Comparison of ENCODE assay signal across 15 mouse cellular contexts in genomic region chr8:119817446-119817845, GRCm38 (mm10). TPM values are rescaled to one million over a fixed set of nuclear protein-coding genes. Genes with fewer than 3 reads are reported as not detected.
DNase-seq lines count a peak whose midpoint lies in the region; ATAC-seq and TF ChIP-seq lines count a peak whose summit lies in the region.
"Had no signal": no experiment of that assay in that cellular context is flagged by ENCODE, and none has a peak within 500 bp of the region (broad histone marks: within the 10 kb centered on the region; RNA-seq: fewer than 3 reads in every experiment).

No protein-coding gene starts in this region.

- no peaks in the 10 kb centered on the region for H3K9me3 ChIP-seq in hindbrain, embryonic 10.5 days
- no peaks in the 10 kb centered on the region for H3K9me3 ChIP-seq in hindbrain, postnatal 0 days (ENCODE audit: low read length)
- no peaks in the 10 kb centered on the region for H3K9me3 ChIP-seq in intestine, postnatal 0 days (ENCODE audit: control insufficient read depth)
- H3K9me3 ChIP-seq: limb, embryonic 15.5 days; lung, embryonic 15.5 days had no signal

- peak overlapping the region; percentile 46 for H3K27ac ChIP-seq in hindbrain, embryonic 10.5 days
- no peak overlapping the region; the same call in 1 of the 2 replicates for H3K27ac ChIP-seq in hindbrain, postnatal 0 days
- peak overlapping the region; percentile 17; the same call in 1 of the 2 replicates for H3K27ac ChIP-seq in spleen, adult 2 months (ENCODE audit: insufficient read depth, low read length)
- no peak overlapping the region for H3K27ac ChIP-seq in intestine, postnatal 0 days (ENCODE audit: low read depth, low read length)
- H3K27ac ChIP-seq: heart, adult 2 months; limb, embryonic 15.5 days; lung, embryonic 15.5 days had no signal

- WGBS in hindbrain, embryonic 10.5 days = 26% methylated on average over 12 of the region's 12 CpGs
- 36% methylated on average over 12 of the region's 12 CpGs for WGBS in hindbrain, postnatal 0 days
- WGBS in spleen, adult 2 months = 56% methylated on average over 12 of the region's 12 CpGs
- 35% methylated on average over 12 of the region's 12 CpGs for WGBS in intestine, postnatal 0 days

- peaks cover 77% of the 10 kb centered on the region for H3K4me1 ChIP-seq in hindbrain, embryonic 10.5 days (replicated peaks)
- H3K4me1 ChIP-seq in hindbrain, postnatal 0 days (ENCODE audit: insufficient read depth, low read length) = peaks cover 6% of the 10 kb centered on the region; the same call in 1 of the 2 replicates
- H3K4me1 ChIP-seq in spleen, adult 2 months (ENCODE audit: control insufficient read depth, insufficient read depth, insufficient read length) = peaks cover 23% of the 10 kb centered on the region
- H3K4me1 ChIP-seq in intestine, postnatal 0 days (replicated peaks; ENCODE audit: control insufficient read depth, insufficient read depth, low read length) = peaks cover 10% of the 10 kb centered on the region; the same call in 1 of the 2 replicates

- no peaks in the 10 kb centered on the region for H3K27me3 ChIP-seq in hindbrain, embryonic 10.5 days (ENCODE audit: insufficient read depth, poor library complexity, severe bottlenecking)
- H3K27me3 ChIP-seq in hindbrain, postnatal 0 days (ENCODE audit: insufficient read depth, low read length) = no peaks in the 10 kb centered on the region
- no peaks in the 10 kb centered on the region for H3K27me3 ChIP-seq in spleen, adult 2 months (ENCODE audit: control insufficient read depth, insufficient read depth, low read length)
- H3K27me3 ChIP-seq in intestine, postnatal 0 days (replicated peaks; ENCODE audit: control insufficient read depth, insufficient read depth, low read length) = no peaks in the 10 kb centered on the region
- H3K27me3 ChIP-seq: limb, embryonic 15.5 days; lung, embryonic 15.5 days had no signal

- H3K9ac ChIP-seq in hindbrain, postnatal 0 days (replicated peaks; ENCODE audit: low read length) = no peak overlapping the region
- 0 out of 2 replicates have a peak overlapping the region, but pooled peaks have one; percentile 34 for H3K9ac ChIP-seq in intestine, postnatal 0 days (ENCODE audit: low read depth, low read length)
- H3K9ac ChIP-seq: limb, embryonic 15.5 days; lung, embryonic 15.5 days had no signal

- no peak for TF ChIP-seq CTCF in hindbrain, postnatal 0 days (IDR thresholded peaks at IDR 0.05; ENCODE audit: low read depth)
- no peak for TF ChIP-seq CTCF in spleen, adult 2 months (IDR thresholded peaks at IDR 0.05; ENCODE audit: extremely low read depth, insufficient read depth, insufficient read length, insufficient replicate concordance)
- no peak for TF ChIP-seq CTCF in intestine, postnatal 0 days (IDR thresholded peaks at IDR 0.05; ENCODE audit: low read depth)

- no peak for TF ChIP-seq POLR2A in spleen, adult 2 months (IDR thresholded peaks at IDR 0.05; ENCODE audit: low read depth, low read length)

- no peak for DNase-seq in hindbrain, embryonic 10.5 days (ENCODE audit: low spot score)
- no peak for DNase-seq in hindbrain, postnatal 0 days (ENCODE audit: low spot score)
- DNase-seq in spleen, adult 2 months (ENCODE audit: low read depth in 1 of 2, low spot score in 2 of 2) = no peak
- DNase-seq in spleen, postnatal 14 days (ENCODE audit: low spot score in 2 of 2) = no peak
- DNase-seq in cerebellum, adult 18-20 months = no peak
- no peak for DNase-seq in spleen, postnatal 4 days (ENCODE audit: low spot score in 2 of 2)
- DNase-seq: adrenal gland, adult 8-10 months; cerebellum, postnatal 36 days; heart, adult 2 months; heart, postnatal 10 days; kidney, adult 11 months; thymus, postnatal 14 days had no signal

- no peak overlapping the region for H3K4me2 ChIP-seq in hindbrain, postnatal 0 days (ENCODE audit: low read depth, low read length)
- H3K4me2 ChIP-seq in intestine, postnatal 0 days (replicated peaks; ENCODE audit: low read depth) = no peak overlapping the region
- H3K4me2 ChIP-seq: limb, embryonic 15.5 days; lung, embryonic 15.5 days had no signal

- peaks cover 78% of the 10 kb centered on the region for H3K36me3 ChIP-seq in hindbrain, embryonic 10.5 days
- H3K36me3 ChIP-seq in hindbrain, postnatal 0 days (ENCODE audit: insufficient read depth, low read length) = no peaks in the 10 kb centered on the region; the same call in 1 of the 2 replicates
- peaks cover 30% of the 10 kb centered on the region for H3K36me3 ChIP-seq in spleen, adult 2 months (ENCODE audit: control insufficient read depth, insufficient read depth, low read length)
- H3K36me3 ChIP-seq in intestine, postnatal 0 days (ENCODE audit: control insufficient read depth, insufficient read depth) = peaks cover 40% of the 10 kb centered on the region

- H3K4me3 ChIP-seq in hindbrain, embryonic 10.5 days = no peak overlapping the region
- H3K4me3 ChIP-seq in hindbrain, postnatal 0 days (ENCODE audit: low read length) = no peak overlapping the region
- no peak overlapping the region for H3K4me3 ChIP-seq in spleen, adult 2 months (ENCODE audit: extremely low read depth, insufficient read depth, insufficient read length)
- H3K4me3 ChIP-seq in intestine, postnatal 0 days (ENCODE audit: low read depth, low read length) = no peak overlapping the region
- H3K4me3 ChIP-seq: heart, adult 2 months; limb, embryonic 15.5 days; lung, embryonic 15.5 days had no signal

- ATAC-seq in hindbrain, postnatal 0 days = no peak
- no peak for ATAC-seq in intestine, postnatal 0 days

RNA-seq across cellular contexts. Expression of gene Cotl1, which starts 22.9 kb away (rescaled TPM):
- 273 and 545 TPM in 2 replicates for polyA plus RNA-seq in hindbrain, embryonic 10.5 days (2016; fragmentation: Nextera tagmentation; extraction: Ambion mirVana)
- total RNA-seq in hindbrain, postnatal 0 days (2014; rRNA removed) = 263 and 269 TPM in 2 replicates
- polyA plus RNA-seq in hindbrain, postnatal 0 days (2015; fragmentation: Nextera tagmentation; extraction: Ambion mirVana) = 85.4 and 87.8 TPM in 2 replicates
- polyA plus RNA-seq in spleen, adult 2 months (2012; rRNA removed) = 606 and 770 TPM in 2 replicates
- 166 and 169 TPM in 2 replicates for polyA plus RNA-seq in intestine, postnatal 0 days (2015; fragmentation: Nextera tagmentation; extraction: Ambion mirVana)

RNA-seq across cellular contexts. Expression of gene Tldc1, which starts 39.2 kb away (rescaled TPM):
- polyA plus RNA-seq in hindbrain, embryonic 10.5 days (2016; fragmentation: Nextera tagmentation; extraction: Ambion mirVana) = 12.6 and 15.3 TPM in 2 replicates
- 20.2 and 21.2 TPM in 2 replicates for total RNA-seq in hindbrain, postnatal 0 days (2014; rRNA removed)
- polyA plus RNA-seq in hindbrain, postnatal 0 days (2015; fragmentation: Nextera tagmentation; extraction: Ambion mirVana) = 7.4 and 8.4 TPM in 2 replicates
- 4.8 and 6.2 TPM in 2 replicates for polyA plus RNA-seq in spleen, adult 2 months (2012; rRNA removed)
- polyA plus RNA-seq in intestine, postnatal 0 days (2015; fragmentation: Nextera tagmentation; extraction: Ambion mirVana) = 7.7 and 8.4 TPM in 2 replicates

RNA-seq across cellular contexts. Expression of gene Klhl36, which starts 44.6 kb away (rescaled TPM):
- 10.7 and 11.9 TPM in 2 replicates for polyA plus RNA-seq in hindbrain, embryonic 10.5 days (2016; fragmentation: Nextera tagmentation; extraction: Ambion mirVana)
- 36.6 and 37.3 TPM in 2 replicates for total RNA-seq in hindbrain, postnatal 0 days (2014; rRNA removed)
- 20.6 and 22.0 TPM in 2 replicates for polyA plus RNA-seq in hindbrain, postnatal 0 days (2015; fragmentation: Nextera tagmentation; extraction: Ambion mirVana)
- 27.2 and 54.6 TPM in 2 replicates for polyA plus RNA-seq in spleen, adult 2 months (2012; rRNA removed)
- 7.3 and 7.4 TPM in 2 replicates for polyA plus RNA-seq in intestine, postnatal 0 days (2015; fragmentation: Nextera tagmentation; extraction: Ambion mirVana)

Comparison
In these comparisons a context has a peak if more than half of its experiments do, and no peak if none do; other contexts are left out.
1. H3K27ac ChIP-seq: peak in hindbrain, embryonic 10.5 days (single experiment) and spleen, adult 2 months (single experiment); none in hindbrain, postnatal 0 days (single experiment) and intestine, postnatal 0 days (single experiment).